Mouse (Mus musculus) cerebellum, adult 2 months (tissue): Measurements from ENCODE around the gene Dmrta2. TPM values are rescaled to one million over a fixed set of nuclear protein-coding genes. Genes with fewer than 3 reads are reported as not detected.

Source experiments
- DNase-seq, 2 experiments: peaks; one replicate each; pipeline ENCODE4 v3.0.0; 2021
- H3K27ac ChIP-seq: fragments of 200-500 bp; 2 replicates; pipeline ENCODE4 v1.5.1; 2012; ENCODE audit warnings: low read length, control low read depth, inconsistent platforms; ENCODE audit not compliant: insufficient read depth
- H3K27me3 ChIP-seq: fragments of 200-500 bp; 2 replicates; pipeline ENCODE4 v1.6.1; 2012; ENCODE audit warnings: inconsistent platforms, mild to moderate bottlenecking, low read length, moderate library complexity; ENCODE audit not compliant: control insufficient read depth, insufficient read depth
- H3K4me1 ChIP-seq: fragments of 200-500 bp; 2 replicates; pipeline ENCODE4 v1.6.1; 2011; ENCODE audit warnings: low read length; ENCODE audit not compliant: control insufficient read depth, insufficient read depth
- H3K4me3 ChIP-seq: fragments of 200-500 bp; replicated peaks from 2 replicates; pipeline ENCODE3; 2011; ENCODE audit warnings: mild to moderate bottlenecking, low read depth, low read length, control low read depth; ENCODE audit not compliant: insufficient read depth
- CTCF ChIP-seq: fragments of 200-500 bp; IDR thresholded peaks from 2 replicates; pipeline ENCODE4 v1.5.1; 2011; ENCODE audit warnings: low read depth, mild to moderate bottlenecking, control low read depth, low read length, moderate library complexity, borderline replicate concordance; ENCODE audit not compliant: insufficient read depth
- POLR2A ChIP-seq: fragments of 200-500 bp; IDR thresholded peaks from 2 replicates; pipeline ENCODE4 v1.6.1; 2011; ENCODE audit warnings: low read length, control low read depth, borderline replicate concordance; ENCODE audit not compliant: insufficient read depth
- WGBS: fragments of 180-500 bp; shearing (Covaris S2); methylation state at CpG from one replicate; pipeline ENCODE4 v1.1.7; 2018; 5-methylcytosine and 5-hydroxymethylcytosine counted together
- polyA plus RNA-seq: library from polyadenylated mRNA; depleted of rRNA; stranded (reverse); fragments of >200 nt; gene quantifications from 2 replicates; pipeline ENCODE4 v1.2.3, GENCODE M21; 2012

Dmrta2 gene
- polyA plus RNA-seq, 1 experiment = 0.46 TPM

- TF ChIP-seq POLR2A (no peak), CTCF (no peak)
- 4% methylated on average over 37 of the region's 37 CpGs for WGBS
- no peak for DNase-seq
- peaks cover 21% of the 10 kb centered on the region; the same call in 1 of the 2 replicates for H3K27me3 ChIP-seq
- no peak overlapping the region for H3K27ac ChIP-seq
- peaks cover 6% of the 10 kb centered on the region; the same call in 1 of the 2 replicates for H3K4me1 ChIP-seq
- H3K4me3 ChIP-seq = no peak overlapping the region
Measured at GRCm38 (mm10) chr4:109981083-109981870, 3.4 kb downstream of the Dmrta2 start.

- Histone ChIP-seq H3K4me1 (peaks cover 6% of the 10 kb centered on the region; the same call in 1 of the 2 replicates), H3K27me3 (peaks cover 24% of the 10 kb centered on the region; the same call in 1 of the 2 replicates), H3K4me3 (no peak overlapping the region), H3K27ac (no peak overlapping the region)
- WGBS = 2% methylated on average over 98 of the region's 99 CpGs
- DNase-seq = no peak
- TF ChIP-seq CTCF (no peak), POLR2A (no peak)
Measured at GRCm38 (mm10) chr4:109981871-109982680, 4.2 kb downstream of the Dmrta2 start.

- TF ChIP-seq CTCF = no peak
- no peak for TF ChIP-seq POLR2A
- H3K27ac ChIP-seq = no peak overlapping the region
- peaks cover 6% of the 10 kb centered on the region; the same call in 1 of the 2 replicates for H3K4me1 ChIP-seq
- H3K27me3 ChIP-seq = peaks cover 23% of the 10 kb centered on the region; the same call in 1 of the 2 replicates
- no peak for DNase-seq
- 5% methylated on average over 30 of the region's 30 CpGs for WGBS
- no peak overlapping the region for H3K4me3 ChIP-seq
Measured at GRCm38 (mm10) chr4:109982681-109983265, 4.9 kb downstream of the Dmrta2 start.

- no peak overlapping the region for H3K4me3 ChIP-seq
- 2% methylated on average over 49 of the region's 49 CpGs for WGBS
- DNase-seq = no peak
- peaks cover 19% of the 10 kb centered on the region; the same call in 1 of the 2 replicates for H3K27me3 ChIP-seq
- no peak overlapping the region for H3K27ac ChIP-seq
- peaks cover 6% of the 10 kb centered on the region; the same call in 1 of the 2 replicates for H3K4me1 ChIP-seq
- TF ChIP-seq POLR2A (no peak), CTCF (no peak)
Measured at GRCm38 (mm10) chr4:109983281-109984001, 5.6 kb downstream of the Dmrta2 start.

- WGBS = 2% methylated on average over 24 of the region's 24 CpGs
- no peak for DNase-seq
- TF ChIP-seq POLR2A (no peak), CTCF (no peak)
- peaks cover 17% of the 10 kb centered on the region; the same call in 1 of the 2 replicates for H3K27me3 ChIP-seq
- H3K4me1 ChIP-seq = peaks cover 6% of the 10 kb centered on the region; the same call in 1 of the 2 replicates
- no peak overlapping the region for H3K27ac ChIP-seq
- H3K4me3 ChIP-seq = no peak overlapping the region
Measured at GRCm38 (mm10) chr4:109984011-109984411, 6.2 kb downstream of the Dmrta2 start.

GRCm38 (mm10) chr4:109984496-109985423 is 6.9 kb downstream of the Dmrta2 start:
- Histone ChIP-seq H3K4me3 (no peak overlapping the region), H3K4me1 (peaks cover 6% of the 10 kb centered on the region; the same call in 1 of the 2 replicates), H3K27me3 (peaks cover 17% of the 10 kb centered on the region; the same call in 1 of the 2 replicates), H3K27ac (no peak overlapping the region)
- TF ChIP-seq POLR2A = no peak
- no peak for TF ChIP-seq CTCF
- no peak for DNase-seq
- WGBS = 3% methylated on average over 38 of the region's 38 CpGs
